Mouse (Mus musculus) lung, postnatal 36 days (tissue): ENCODE results near the gene Eif4a1.

ENCODE experiments used
- DNase-seq: peaks from one replicate; pipeline ENCODE4 v3.0.0; 2022; ENCODE audit warnings: mixed read lengths

The Eif4a1 gene

DNA sequence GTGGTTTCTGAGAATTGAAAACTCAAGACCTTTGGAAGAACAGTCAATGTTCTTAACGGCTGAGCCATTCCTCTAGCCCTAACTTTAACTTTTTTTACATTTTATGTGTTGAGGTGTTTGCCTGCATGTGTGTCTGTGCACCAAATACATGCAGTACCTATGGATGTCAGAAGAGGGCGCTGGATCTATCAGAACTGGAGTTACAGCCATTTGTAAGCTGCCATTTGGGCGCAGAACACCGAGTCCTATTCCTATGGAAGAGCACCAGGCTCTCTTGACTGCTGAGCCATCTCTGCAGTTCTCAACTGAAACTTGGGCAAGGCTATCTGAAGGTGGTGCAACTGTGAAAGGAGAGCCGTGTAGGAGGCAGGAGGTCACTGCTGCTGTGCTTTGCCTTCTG is 26.4 kb upstream of the Eif4a1 start:
- DNase-seq = no peak

DNA sequence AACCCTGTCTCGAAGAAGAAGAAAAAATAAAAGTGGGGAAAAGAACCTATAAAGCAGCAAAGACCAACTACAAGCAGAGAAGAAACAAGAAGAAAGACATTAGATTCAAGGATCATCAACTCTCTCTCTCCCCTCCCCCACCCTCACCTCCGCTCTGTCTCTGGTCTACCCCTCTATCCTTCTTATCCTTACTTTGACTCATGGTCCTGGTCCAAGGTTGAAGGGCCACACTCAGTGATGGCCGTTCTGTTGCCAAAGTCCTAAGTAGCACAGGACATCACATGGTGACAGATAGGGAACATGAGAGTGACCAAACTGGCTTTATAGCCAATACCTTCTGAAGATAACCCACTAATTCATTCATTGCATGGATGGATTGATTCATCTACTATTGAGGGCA is 25.2 kb upstream of the Eif4a1 start:
- DNase-seq = no peak

GRCm38 (mm10) chr11:69695361-69696181 is 23.3 kb upstream of the Eif4a1 start, which contains the start of the genes Tnfsf12 and Tnfsfm13:
TSS of gene Tnfsf12 (minus strand) at chr11:69695849.
TSS of gene Tnfsfm13 (minus strand) at chr11:69696098.
- peak; percentile 89 for DNase-seq

GRCm38 (mm10) chr11:69695046-69695360 is 22.8 kb upstream of the Eif4a1 start:
- DNase-seq = no peak

DNA sequence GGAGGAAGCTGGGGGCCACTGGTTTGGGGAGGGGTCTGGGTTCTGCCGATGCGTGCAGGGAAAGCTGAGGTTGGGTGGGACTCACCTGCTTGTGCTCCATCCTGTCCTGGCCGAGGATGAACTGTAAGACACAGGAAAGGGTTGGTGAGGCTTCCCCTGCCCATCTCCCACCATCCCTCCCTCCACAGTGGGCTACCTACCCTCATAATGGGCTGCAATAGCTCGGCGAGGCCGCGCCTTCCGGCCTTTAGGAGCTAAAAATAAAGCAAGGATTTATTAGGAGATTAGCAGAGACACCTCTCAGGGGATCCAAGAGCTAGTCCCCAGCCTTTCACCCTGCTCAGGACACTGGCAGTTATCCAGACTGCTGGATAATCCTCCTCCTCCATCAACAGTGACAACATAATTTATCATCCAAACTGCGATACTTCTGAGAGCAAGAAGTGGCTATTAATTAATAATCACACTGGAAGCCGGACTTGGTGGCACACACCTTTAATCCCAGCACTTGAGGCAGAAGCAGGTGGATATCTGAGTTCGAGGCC is 21.3 kb upstream of the Eif4a1 start:
- DNase-seq = no peak

DNA sequence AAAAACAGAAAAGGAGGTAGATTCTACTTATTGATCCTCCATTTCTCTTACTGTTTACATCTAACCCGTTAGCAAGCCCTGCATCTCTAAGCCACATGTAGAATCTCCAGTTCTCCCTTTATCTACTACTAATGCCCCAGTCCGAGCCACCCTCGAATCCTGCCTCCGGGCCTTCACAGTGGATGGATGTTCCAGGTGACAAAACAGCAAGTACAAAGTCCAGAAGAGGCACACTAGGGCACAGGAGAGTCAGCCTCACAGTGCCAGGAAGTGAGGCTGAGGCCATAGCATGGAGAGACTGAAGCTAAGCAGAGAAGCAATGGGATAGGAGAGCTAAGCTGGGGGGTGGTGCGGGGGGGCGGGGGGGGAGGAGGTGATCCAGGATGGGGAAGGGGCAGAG is 20.6 kb upstream of the Eif4a1 start:
- no peak for DNase-seq

DNA sequence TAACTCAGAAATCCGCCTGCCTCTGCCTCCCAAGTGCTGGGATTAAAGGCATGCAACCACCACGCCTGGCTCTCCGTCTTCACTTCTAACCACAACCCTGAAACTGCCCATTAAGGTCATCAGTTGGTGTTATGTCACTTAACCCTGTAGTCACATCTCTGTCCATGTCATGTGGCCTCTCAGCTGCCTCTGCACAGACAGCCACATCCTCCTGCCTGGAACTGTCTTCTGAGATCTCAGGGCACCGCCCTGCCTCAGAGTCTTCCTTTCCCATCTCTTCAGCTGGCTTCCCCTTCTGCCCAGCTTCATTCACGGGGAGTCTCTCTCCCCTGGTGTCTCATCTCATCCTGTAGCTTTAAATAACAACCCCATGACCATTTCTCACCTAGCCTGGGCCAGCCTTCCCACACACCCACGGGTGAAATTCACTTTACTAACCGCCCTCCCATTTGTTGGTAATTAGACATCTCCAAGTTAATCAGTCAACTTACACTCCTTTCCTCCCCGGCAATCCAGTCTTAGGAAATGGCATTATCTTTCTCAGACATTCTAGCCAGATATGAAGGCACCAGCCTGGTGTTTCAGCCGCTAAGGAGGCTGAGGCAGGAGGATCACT is 20.1 kb upstream of the Eif4a1 start:
- DNase-seq = peak; percentile 62

- no peak for DNase-seq
Observed at GRCm38 (mm10) chr11:69689891-69690290, 17.7 kb upstream of the Eif4a1 start.

GRCm38 (mm10) chr11:69687061-69687460 is 14.8 kb upstream of the Eif4a1 start:
- DNase-seq = no peak

GRCm38 (mm10) chr11:69686377-69686776 is 14.2 kb upstream of the Eif4a1 start:
- DNase-seq = peak; percentile 87

DNA sequence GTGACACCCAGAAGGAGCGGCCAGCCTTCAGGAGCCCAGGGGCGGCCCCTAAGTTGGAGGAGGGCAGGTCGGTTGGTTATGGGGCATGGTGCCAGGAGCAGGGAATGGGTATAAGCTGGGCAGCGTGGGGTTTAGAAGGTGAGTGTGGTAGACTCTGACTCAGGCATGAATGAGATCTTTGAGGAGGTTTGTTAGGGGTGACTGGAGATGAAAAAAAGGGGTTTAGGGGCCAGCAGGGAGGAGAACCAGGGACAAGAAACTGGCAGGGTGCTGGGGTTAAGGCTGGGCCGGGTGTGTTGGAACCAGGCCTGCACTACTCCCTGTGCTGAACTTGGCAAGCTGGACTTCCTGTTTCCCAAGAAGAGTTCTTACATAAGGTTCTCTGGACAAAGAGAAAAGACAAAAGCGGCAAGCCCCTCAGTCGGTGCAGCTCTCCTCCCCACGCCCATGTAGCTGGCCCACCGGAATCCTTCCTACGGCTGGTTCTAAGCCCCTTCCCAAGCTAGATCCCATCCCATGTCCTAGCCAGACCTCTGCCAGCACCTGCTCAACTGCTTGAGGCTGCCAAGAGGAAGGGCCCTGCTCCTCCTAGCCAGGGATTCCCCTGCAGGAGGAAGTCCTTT is 13.4 kb upstream of the Eif4a1 start, which contains the start of gene Tnfsf13:
Gene Tnfsf13, minus strand, starts transcription at position 259 of the 623 bp plus-strand sequence.
- DNase-seq = peak; percentile 94

DNA sequence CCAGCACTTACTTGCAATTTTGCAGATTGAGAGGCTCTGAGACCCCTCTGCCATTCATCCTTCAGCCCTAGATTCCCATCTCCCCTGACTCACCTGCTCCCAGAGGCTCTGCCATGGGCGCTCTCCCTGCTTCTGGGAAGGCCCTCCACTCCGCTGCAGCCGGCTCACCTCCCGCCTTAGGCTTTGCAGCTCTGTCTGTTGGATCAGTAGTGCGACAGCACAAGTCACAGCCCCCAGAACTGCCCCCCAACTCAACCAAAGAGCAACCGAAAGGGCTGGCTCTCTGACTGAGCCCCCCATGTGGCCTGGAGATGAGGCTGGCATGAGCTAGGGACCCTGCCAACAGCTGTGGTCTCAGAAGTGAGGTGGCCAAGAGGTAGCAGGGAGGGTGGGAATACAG is 12.7 kb upstream of the Eif4a1 start:
- DNase-seq = no peak

DNA sequence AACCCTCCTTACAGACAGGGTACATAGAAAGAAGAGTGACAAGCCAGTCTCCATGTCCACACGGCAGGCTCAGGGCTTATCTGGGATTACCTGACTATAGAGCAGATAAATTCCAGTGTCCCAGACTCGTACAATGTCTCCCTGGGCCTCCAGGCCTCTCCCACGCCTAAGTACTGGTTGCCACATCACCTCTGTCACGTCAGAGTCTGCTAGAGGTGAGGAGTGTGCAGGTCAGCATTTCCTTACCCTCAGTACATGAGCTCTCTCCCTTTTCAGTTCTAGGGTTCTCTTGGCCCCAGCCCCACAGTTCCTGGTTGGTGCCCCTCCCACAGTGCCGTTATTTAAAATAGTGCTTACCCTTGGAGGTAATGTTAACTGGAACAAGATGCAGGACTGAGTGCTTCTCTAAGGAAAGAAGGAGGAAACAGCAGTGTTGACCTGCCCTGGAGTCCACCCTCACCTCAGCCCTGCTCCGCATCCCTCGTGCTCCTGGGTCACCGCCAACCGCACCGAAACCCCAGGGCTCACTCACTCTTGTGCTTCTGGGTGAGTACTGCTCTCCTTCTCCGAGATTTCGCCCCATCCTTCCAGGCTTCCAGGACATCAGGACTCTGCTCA is 12.0 kb upstream of the Eif4a1 start:
- peak; percentile 79 for DNase-seq

- DNase-seq = no peak
Observed at GRCm38 (mm10) chr11:69683576-69683975, 11.4 kb upstream of the Eif4a1 start.

DNA sequence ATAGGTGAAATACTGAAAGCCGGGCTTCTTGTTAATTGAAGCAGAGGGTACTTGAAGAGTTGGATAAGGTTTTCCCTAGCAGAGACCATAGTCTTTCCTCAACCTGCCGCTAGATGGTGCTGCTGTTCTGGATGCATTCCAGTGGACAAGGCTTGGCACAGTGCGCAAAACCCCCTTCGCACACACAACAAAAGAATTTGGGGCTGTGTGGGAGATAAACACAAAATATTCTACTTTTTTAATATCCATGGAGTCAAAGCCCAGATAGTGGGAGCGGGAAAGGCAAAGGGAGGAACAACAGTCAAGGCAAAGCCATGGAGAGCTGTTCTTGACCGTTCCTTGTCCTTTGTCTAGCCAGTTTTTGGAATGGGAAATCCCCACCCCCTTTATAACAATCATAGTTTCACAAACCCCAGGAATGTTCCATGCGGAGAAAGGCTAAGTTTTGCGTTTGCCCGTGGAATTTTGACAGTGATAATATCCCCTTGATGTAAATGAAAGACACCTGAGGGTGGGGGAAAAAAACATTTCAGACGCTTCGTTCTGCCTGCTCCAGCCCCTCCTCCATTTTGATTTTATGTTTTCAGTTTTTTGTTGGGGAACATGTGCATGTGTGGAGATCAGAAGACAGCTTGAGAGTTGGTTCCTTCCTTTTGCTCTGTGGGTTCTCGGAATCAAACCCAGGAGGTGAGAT is 10.8 kb upstream of the Eif4a1 start:
- DNase-seq = peak; percentile 95

DNA sequence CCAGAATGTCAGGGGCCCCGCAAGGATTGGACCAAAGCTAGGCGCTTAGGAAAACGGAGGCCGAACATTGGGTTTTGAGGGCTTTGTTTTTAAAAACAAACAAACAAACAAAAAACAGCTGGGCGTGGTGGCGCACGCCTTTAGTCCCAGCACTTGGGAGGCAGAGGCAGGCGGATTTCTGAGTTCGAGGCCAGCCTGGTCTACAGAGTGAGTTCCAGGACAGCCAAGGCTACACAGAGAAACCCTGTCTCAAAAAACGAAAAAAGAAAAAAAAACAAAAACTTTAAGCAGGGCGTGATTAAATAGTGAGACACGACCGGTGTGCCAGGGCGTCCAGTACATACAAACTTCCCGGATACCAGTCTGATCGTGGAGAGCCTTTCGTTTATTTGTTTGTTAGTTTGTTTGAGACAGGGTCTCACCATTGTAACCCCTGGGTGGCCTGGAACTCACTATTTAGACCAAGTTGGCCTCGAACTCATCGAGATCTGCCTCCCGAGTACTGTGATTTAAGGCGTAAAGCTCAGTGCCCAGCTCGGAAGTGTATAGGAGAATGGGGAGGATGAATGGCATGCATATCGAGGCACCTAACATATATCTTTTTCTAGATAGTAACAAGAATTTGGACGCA is 10.1 kb upstream of the Eif4a1 start:
- DNase-seq = no peak

DNA sequence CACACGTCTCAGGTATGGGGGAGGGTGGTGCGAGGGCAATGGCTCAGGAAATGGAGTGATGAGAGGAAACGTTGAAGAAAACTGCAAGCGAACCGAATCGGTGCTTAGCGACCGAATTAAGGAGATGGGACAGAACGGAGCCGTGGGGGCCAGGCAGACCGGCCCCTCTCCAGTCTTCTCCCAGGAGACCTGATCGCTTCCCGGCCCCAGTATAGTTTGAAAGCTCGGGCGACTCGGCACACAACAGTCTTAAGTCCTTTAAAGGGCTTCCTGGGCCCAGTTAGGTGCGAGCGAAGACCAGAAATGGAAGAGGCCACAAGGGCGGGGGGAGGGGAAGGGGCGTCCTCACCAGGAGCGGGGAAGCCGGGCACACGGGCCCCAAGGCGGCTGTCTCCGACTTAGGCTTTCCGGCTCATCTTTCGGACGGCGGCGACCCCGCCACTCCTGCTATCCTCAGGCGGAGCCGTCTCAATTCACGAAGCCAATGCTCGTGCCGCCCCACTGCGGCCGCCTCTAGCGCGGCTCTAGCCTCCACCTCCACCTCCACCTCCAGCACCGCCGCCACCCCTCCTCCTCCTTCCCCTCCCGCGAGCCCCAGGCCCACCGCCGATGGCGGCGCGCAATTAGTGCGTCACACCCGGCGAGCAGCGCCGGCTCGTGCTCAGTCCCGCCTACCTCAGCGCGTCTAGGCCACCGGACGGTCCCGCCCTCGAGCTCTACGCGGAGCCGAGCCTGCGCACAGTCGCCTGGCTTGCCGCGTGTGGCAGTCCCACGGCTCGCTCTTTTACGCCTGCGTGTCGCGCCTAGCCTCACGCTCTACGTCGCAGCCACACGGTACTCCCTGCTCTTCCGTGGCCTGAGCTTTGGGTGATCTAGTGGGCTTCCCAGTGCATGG is 9.3 kb upstream of the Eif4a1 start, which contains the start of gene Senp3:
Gene Senp3, minus strand, starts transcription at position 771 of the 895 bp plus-strand sequence.
- DNase-seq = peak; percentile 97

DNA sequence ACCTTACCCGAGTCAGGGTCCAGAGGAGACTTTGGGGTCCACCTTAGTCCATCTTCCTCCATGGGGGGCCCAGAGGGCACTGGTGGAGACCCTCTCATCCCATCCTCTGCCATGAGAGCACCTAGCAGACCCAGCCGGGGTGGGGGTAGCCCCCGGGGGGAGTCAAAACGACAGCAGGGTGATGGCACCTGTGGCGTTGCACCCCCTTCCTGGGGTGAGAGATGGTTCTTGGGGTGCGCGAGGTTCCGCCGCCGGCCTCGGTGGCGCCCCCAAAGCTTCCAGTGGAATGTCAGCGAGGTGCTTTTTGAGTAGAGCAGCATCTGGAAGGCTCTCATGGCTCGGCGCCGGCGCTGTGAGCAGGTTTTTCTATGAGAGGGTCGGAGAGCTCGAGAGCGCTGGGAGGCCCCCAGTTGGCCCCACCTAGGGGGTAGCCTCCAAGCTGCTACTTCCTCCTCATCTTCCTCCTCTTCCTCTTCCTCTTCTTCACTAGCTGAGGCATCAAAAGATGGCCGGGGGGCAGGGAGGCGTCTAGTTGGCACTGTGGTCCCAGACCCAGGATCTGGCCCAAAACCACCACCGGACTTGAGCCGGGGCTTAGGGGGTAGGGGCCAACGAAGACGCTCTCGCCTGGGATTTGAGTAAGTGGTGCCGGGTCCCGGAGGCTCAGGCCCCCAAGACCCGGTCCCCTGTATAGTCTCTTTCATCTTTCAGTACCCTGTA is 8.1 kb upstream of the Eif4a1 start:
- DNase-seq = no peak

- DNase-seq = no peak
Observed at GRCm38 (mm10) chr11:69679144-69679543, 6.9 kb upstream of the Eif4a1 start.

DNA sequence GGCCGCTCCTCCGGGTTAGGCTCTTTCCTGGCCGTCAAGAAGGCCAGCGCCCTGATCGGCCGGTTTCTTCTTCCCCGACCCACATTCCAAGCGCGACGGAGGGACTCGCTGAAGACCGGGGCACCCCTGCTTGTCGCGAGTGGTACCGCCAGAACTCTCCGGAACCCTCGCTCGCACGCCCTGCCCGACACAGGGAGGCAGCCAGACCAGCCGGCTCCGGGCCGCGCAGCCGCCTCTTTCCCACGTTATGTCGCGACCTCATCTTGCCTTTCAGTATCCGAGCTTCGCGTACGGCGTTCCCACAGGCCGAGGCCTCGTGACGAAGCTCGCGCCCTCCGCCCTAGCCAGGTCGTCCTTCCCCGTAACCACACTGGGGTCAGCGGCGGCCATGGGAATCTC is 498 bp downstream of the Eif4a1 start:
- no peak for DNase-seq
